Mouse (Mus musculus): ENCODE measurements around the gene Dnajc16. TPM values are rescaled to one million over a fixed set of nuclear protein-coding genes. Genes with fewer than 3 reads are reported as not detected.

Dnajc16 gene
- polyA plus RNA-seq, 1 experiment from 2014 or later: 3.6 TPM

GRCm38 (mm10) chr4:141736856-141737255, 53.9 kb downstream of the Dnajc16 start:
- no peak for ATAC-seq (ENCODE audit: insufficient number of reproducible peaks, low FRiP score, low TSS enrichment, low read depth)
- WGBS: 67% methylated on average over 4 of the region's 4 CpGs
- no peak overlapping the region for H3K27ac ChIP-seq

GRCm38 (mm10) chr4:141735206-141735560, 55.5 kb downstream of the Dnajc16 start:
- H3K9ac ChIP-seq: no peak overlapping the region
- no peaks in the 10 kb centered on the region for H3K27me3 ChIP-seq
- H3K4me1 ChIP-seq: peaks cover 11% of the 10 kb centered on the region
- no peaks in the 10 kb centered on the region for H3K36me3 ChIP-seq
- WGBS: 27% methylated on average over 9 of the region's 9 CpGs
- no peak for ATAC-seq (ENCODE audit: insufficient number of reproducible peaks, low FRiP score, low TSS enrichment, low read depth)
- peak overlapping the region; percentile 57; the same call in 1 of the 2 replicates for H3K27ac ChIP-seq
- peak overlapping the region; percentile 42 for H3K4me3 ChIP-seq
- peak overlapping the region; percentile 61 for H3K4me2 ChIP-seq
- H3K9me3 ChIP-seq: no peaks in the 10 kb centered on the region

More at GRCm38 (mm10) chr4:141736856-141737255, 53.9 kb downstream of the Dnajc16 start:
- Histone ChIP-seq H3K27me3 (no peaks in the 10 kb centered on the region), H3K4me2 (no peak overlapping the region), H3K4me1 (peaks cover 13% of the 10 kb centered on the region), H3K4me3 (no peak overlapping the region), H3K36me3 (no peaks in the 10 kb centered on the region), H3K9ac (no peak overlapping the region), H3K9me3 (no peaks in the 10 kb centered on the region)

- no peaks in the 10 kb centered on the region for H3K36me3 ChIP-seq
- no peaks in the 10 kb centered on the region for H3K27me3 ChIP-seq
- H3K27ac ChIP-seq: peak overlapping the region; percentile 79
- peak overlapping the region; percentile 61 for H3K4me2 ChIP-seq
- WGBS: 7% methylated on average over 24 of the region's 24 CpGs
- no peaks in the 10 kb centered on the region for H3K9me3 ChIP-seq
- H3K4me1 ChIP-seq: peaks cover 11% of the 10 kb centered on the region
- H3K9ac ChIP-seq: peak overlapping the region; percentile 40; the same call in 1 of the 2 replicates
- H3K4me3 ChIP-seq: peak overlapping the region; percentile 42
- peak; percentile 89 for ATAC-seq (ENCODE audit: insufficient number of reproducible peaks, low FRiP score, low TSS enrichment, low read depth)
Measured at GRCm38 (mm10) chr4:141734446-141735205, 56.1 kb downstream of the Dnajc16 start.

GRCm38 (mm10) chr4:141731766-141732165, 59.0 kb downstream of the Dnajc16 start:
- Histone ChIP-seq H3K9me3 (no peaks in the 10 kb centered on the region), H3K9ac (no peak overlapping the region), H3K36me3 (no peaks in the 10 kb centered on the region), H3K4me1 (peaks cover 11% of the 10 kb centered on the region), H3K27me3 (no peaks in the 10 kb centered on the region), H3K4me3 (no peak overlapping the region), H3K4me2 (no peak overlapping the region), H3K27ac (no peak overlapping the region)
- ATAC-seq (ENCODE audit: insufficient number of reproducible peaks, low FRiP score, low TSS enrichment, low read depth): no peak
- 78% methylated on average over 5 of the region's 5 CpGs for WGBS

GRCm38 (mm10) chr4:141730401-141730800, 60.3 kb downstream of the Dnajc16 start:
- Histone ChIP-seq H3K4me1 (peaks cover 11% of the 10 kb centered on the region), H3K4me2 (no peak overlapping the region), H3K4me3 (no peak overlapping the region), H3K9me3 (no peaks in the 10 kb centered on the region), H3K9ac (no peak overlapping the region), H3K27ac (no peak overlapping the region), H3K36me3 (no peaks in the 10 kb centered on the region), H3K27me3 (no peaks in the 10 kb centered on the region)
- WGBS: 83% methylated on average over 13 of the region's 13 CpGs
- ATAC-seq (ENCODE audit: insufficient number of reproducible peaks, low FRiP score, low TSS enrichment, low read depth): no peak

- Histone ChIP-seq H3K36me3 (no peaks in the 10 kb centered on the region), H3K9ac (no peak overlapping the region), H3K4me1 (peaks cover 2% of the 10 kb centered on the region; the same call in 1 of the 2 replicates), H3K27me3 (no peaks in the 10 kb centered on the region), H3K27ac (no peak overlapping the region), H3K4me3 (no peak overlapping the region), H3K9me3 (no peaks in the 10 kb centered on the region), H3K4me2 (no peak overlapping the region)
- 74% methylated on average over 3 of the region's 3 CpGs for WGBS
- no peak for ATAC-seq (ENCODE audit: insufficient number of reproducible peaks, low FRiP score, low TSS enrichment, low read depth)
Measured at GRCm38 (mm10) chr4:141729266-141729665, 61.5 kb downstream of the Dnajc16 start.

- Histone ChIP-seq H3K9ac (no peak overlapping the region), H3K36me3 (no peaks in the 10 kb centered on the region), H3K27me3 (no peaks in the 10 kb centered on the region), H3K4me1 (peaks cover 12% of the 10 kb centered on the region), H3K9me3 (no peaks in the 10 kb centered on the region), H3K4me2 (no peak overlapping the region), H3K27ac (no peak overlapping the region), H3K4me3 (no peak overlapping the region)
- WGBS: 47% methylated on average over 3 of the region's 3 CpGs
- no peak for ATAC-seq (ENCODE audit: insufficient number of reproducible peaks, low FRiP score, low TSS enrichment, low read depth)
Measured at GRCm38 (mm10) chr4:141725738-141726137, 65.0 kb downstream of the Dnajc16 start.

GRCm38 (mm10) chr4:141725277-141725676, 65.5 kb downstream of the Dnajc16 start:
- WGBS: 80% methylated on average over 5 of the region's 5 CpGs
- Histone ChIP-seq H3K36me3 (no peaks in the 10 kb centered on the region), H3K9ac (no peak overlapping the region), H3K4me1 (peaks cover 12% of the 10 kb centered on the region), H3K27ac (no peak overlapping the region), H3K27me3 (no peaks in the 10 kb centered on the region), H3K9me3 (no peaks in the 10 kb centered on the region), H3K4me2 (no peak overlapping the region), H3K4me3 (no peak overlapping the region)
- ATAC-seq (ENCODE audit: insufficient number of reproducible peaks, low FRiP score, low TSS enrichment, low read depth): no peak

GRCm38 (mm10) chr4:141724594-141724993, 66.1 kb downstream of the Dnajc16 start:
- H3K9me3 ChIP-seq: no peaks in the 10 kb centered on the region
- H3K9ac ChIP-seq: no peak overlapping the region
- ATAC-seq (ENCODE audit: insufficient number of reproducible peaks, low FRiP score, low TSS enrichment, low read depth): no peak
- 0 out of 2 replicates have a peak, but pooled peaks cover 3% of the 10 kb centered on the region for H3K36me3 ChIP-seq
- no peaks in the 10 kb centered on the region for H3K27me3 ChIP-seq
- H3K4me2 ChIP-seq: no peak overlapping the region
- no peak overlapping the region for H3K4me3 ChIP-seq
- H3K27ac ChIP-seq: no peak overlapping the region
- WGBS: 57% methylated on average over 11 of the region's 11 CpGs
- H3K4me1 ChIP-seq: peaks cover 14% of the 10 kb centered on the region

- H3K9me3 ChIP-seq: no peaks in the 10 kb centered on the region
- H3K36me3 ChIP-seq: 0 out of 2 replicates have a peak, but pooled peaks cover 3% of the 10 kb centered on the region
- H3K4me1 ChIP-seq: peaks cover 16% of the 10 kb centered on the region
- H3K27ac ChIP-seq: peak overlapping the region; percentile 96
- no peak; the same call in 1 of the 2 replicates for ATAC-seq (ENCODE audit: insufficient number of reproducible peaks, low FRiP score, low TSS enrichment, low read depth)
- H3K4me3 ChIP-seq: peak overlapping the region; percentile 97
- H3K9ac ChIP-seq: peak overlapping the region; percentile 95
- peak overlapping the region; percentile 67 for H3K4me2 ChIP-seq
- WGBS: 4% methylated on average over 13 of the region's 13 CpGs
- H3K27me3 ChIP-seq: no peaks in the 10 kb centered on the region
Measured at GRCm38 (mm10) chr4:141723673-141724068, 67.1 kb downstream of the Dnajc16 start.

- no peaks in the 10 kb centered on the region for H3K27me3 ChIP-seq
- H3K4me1 ChIP-seq: peaks cover 16% of the 10 kb centered on the region
- WGBS: under 1% methylated on average over 81 of the region's 105 CpGs
- H3K4me3 ChIP-seq: peak within 1 kb of the TSS; percentile 97
- H3K9ac ChIP-seq: peak within 1 kb of the TSS; percentile 95
- peak within 1 kb of the TSS; percentile 96 for H3K27ac ChIP-seq
- H3K9me3 ChIP-seq: no peaks in the 10 kb centered on the region
- ATAC-seq (ENCODE audit: insufficient number of reproducible peaks, low FRiP score, low TSS enrichment, low read depth): peak; percentile 84
- H3K4me2 ChIP-seq: peak within 1 kb of the TSS; percentile 67
- H3K36me3 ChIP-seq: 0 out of 2 replicates have a peak, but pooled peaks cover 3% of the 10 kb centered on the region
Measured at GRCm38 (mm10) chr4:141722731-141723672, 67.7 kb downstream of the Dnajc16 start, which contains the start of gene Ddi2. Gene Ddi2 (minus strand): TSS chr4:141723419.
